Mouse (Mus musculus): ENCODE data around the gene Ooep.

Gene Ooep

GRCm38 (mm10) chr9:78378113-78378785, at the start of gene Ooep:
Gene Ooep, minus strand, starts transcription at chr9:78378725.
- in situ Hi-C loops (cut with MboI, MseI), result no loop called here

DNA sequence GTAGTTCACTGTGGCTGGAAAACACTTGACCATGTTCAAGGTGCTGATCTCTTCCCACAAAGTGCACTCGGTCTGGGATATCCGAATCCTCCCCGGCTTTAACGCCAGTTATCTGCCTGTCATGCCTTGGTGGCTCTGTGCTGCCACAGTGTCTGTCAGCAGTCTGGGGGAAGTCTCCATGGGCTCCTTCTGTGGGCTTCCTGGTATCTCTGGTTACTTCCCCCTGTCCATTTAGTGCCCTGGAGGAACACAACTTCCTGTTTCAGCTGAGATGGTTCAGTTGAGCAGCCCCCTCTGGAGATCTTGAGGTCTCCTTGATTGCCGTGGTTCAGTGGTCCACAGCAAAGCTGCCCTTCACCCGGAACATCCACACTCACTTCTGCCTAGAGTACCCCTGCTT, 49.7 kb upstream of the Ooep start:
- in situ Hi-C loops (cut with MboI, MseI), result no loop called here

- in situ Hi-C loops (cut with MboI, MseI), result no loop called here
Measured at GRCm38 (mm10) chr9:78427362-78427781, 48.8 kb upstream of the Ooep start.

GRCm38 (mm10) chr9:78401596-78401995, 23.1 kb upstream of the Ooep start:
- in situ Hi-C loops (cut with MboI, MseI), result no loop called here

- in situ Hi-C loops (cut with MboI, MseI), result no loop called here
Measured at GRCm38 (mm10) chr9:78400570-78400969, 22.0 kb upstream of the Ooep start.

- in situ Hi-C loops (cut with MboI, MseI), result no loop called here
Measured at GRCm38 (mm10) chr9:78396517-78396916, 18.0 kb upstream of the Ooep start.

- in situ Hi-C loops (cut with MboI, MseI), result no loop called here
Measured at GRCm38 (mm10) chr9:78395630-78396351, 17.3 kb upstream of the Ooep start, which contains the start of gene Ddx43. Gene Ddx43, plus strand, starts transcription at chr9:78395777.

- in situ Hi-C loops (cut with MboI, MseI), result no loop called here
Measured at GRCm38 (mm10) chr9:78395244-78395629, 16.7 kb upstream of the Ooep start.

DNA sequence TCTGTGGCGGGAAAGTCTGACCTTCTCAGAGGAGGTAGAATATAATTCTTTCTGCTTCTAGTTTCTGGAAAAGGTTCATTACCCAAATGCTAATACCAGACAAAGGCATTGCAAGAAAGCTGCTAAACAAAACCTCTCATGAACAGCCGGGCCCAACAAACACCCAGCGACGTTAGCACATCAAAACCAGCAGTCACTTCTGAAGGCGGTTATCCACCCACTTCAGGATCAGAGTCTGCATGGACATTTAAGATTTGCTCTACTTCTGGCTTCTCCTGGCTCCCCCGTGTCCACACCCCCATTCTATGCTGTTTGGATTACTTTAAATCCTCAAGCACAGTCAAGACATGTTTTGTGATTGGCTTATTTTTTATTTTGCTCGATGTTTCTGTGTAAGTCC, 16.1 kb upstream of the Ooep start:
- in situ Hi-C loops (cut with MboI, MseI), result no loop called here

- in situ Hi-C loops (cut with MboI, MseI), result no loop called here
Measured at GRCm38 (mm10) chr9:78393741-78394140, 15.2 kb upstream of the Ooep start.

DNA sequence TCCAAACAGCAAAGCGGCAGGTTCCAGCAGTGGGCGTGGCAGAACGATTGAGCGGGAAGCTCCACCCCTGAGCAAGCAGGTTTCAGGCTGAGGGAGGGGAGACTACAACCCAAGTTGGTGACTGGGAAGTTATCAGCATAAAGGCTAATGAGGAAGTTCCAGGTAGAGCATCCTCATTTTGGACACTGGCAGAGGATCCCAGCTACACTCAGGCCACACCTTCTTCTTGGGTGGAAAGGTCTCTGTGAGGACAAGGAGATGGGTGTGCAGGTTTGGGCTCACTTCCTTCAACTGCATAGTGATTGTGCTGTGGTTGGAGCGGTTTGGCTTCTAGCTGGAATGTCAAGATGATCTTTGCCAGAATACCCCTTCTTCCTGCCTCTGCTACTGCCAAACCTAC, 11.5 kb upstream of the Ooep start:
- in situ Hi-C loops (cut with MboI, MseI), result no loop called here

DNA sequence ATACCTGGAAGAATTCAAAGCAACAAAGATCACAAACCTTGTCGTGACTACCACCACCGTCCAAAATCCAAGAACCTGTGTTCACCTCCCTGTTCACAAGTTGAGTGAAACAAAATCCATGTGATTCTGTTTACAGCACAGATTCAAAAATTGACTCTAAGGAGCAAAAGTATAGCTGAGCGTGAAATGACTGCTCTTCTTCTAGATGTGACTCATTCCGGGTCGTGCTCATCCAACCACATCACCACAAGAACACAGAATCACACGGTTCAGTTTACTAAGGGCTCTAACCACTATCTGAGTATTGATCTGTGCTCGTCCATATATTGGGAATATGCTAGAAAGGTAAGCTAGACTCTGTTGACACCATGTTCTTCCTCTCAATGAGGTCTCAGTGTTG, 8.4 kb upstream of the Ooep start:
- in situ Hi-C loops (cut with MboI, MseI), result no loop called here

GRCm38 (mm10) chr9:78385893-78386292, 7.4 kb upstream of the Ooep start:
- in situ Hi-C loops (cut with MboI, MseI), result no loop called here

DNA sequence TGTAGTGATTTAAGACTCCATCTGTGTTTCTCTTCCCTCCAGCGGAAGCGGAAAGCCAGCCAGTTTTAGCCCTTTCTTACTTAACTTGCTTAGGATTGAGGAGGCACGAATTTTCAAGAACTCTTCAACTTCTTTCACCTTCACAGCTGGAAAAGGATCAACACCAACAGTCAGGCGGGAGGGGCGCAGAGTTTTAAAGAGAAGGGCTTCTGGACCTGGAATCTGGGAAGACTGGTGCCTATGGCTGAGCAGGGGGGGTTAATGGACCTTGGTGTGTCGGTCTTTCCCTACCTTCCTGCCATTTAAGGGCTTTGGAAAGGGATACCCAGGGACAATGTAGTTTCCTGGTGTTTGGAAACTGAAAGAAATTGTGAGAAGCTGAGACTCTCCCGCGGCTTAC, 979 bp downstream of the Ooep start:
- in situ Hi-C loops (cut with MboI, MseI), result no loop called here

- in situ Hi-C loops (cut with MboI, MseI), result no loop called here
Measured at GRCm38 (mm10) chr9:78375486-78375885, 3.0 kb downstream of the Ooep start.

DNA sequence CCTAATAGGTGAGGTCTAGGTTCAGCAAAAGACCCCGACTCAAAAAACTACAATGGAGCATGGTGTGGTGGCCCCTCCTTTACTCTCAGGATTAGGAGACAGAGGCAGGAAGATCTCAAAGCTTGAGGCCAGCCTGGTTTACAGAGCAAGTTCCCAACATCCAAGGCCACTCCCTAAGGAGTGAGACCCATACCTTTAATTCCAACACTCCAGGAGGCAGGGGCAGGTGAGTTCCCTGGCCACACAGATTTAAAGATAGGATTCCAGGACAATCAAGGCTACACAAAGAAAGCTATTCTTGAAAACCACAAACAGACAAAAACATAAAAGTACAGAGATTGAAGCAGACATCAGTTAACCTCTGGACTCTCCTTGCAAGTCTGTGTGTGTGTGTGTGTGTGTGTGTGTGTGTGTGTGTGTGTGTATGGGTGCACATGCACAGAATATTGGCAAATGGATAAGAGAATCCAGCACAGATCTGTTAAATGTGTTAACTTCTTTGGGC, 3.6 kb downstream of the Ooep start:
- in situ Hi-C loops (cut with MboI, MseI), result no loop called here

GRCm38 (mm10) chr9:78374397-78374796, 4.1 kb downstream of the Ooep start:
- in situ Hi-C loops (cut with MboI, MseI), result no loop called here

- in situ Hi-C loops (cut with MboI, MseI), result no loop called here
Measured at GRCm38 (mm10) chr9:78372827-78373504, 5.6 kb downstream of the Ooep start.

GRCm38 (mm10) chr9:78371441-78371840, 7.1 kb downstream of the Ooep start:
- in situ Hi-C loops (cut with MboI, MseI), result no loop called here

DNA sequence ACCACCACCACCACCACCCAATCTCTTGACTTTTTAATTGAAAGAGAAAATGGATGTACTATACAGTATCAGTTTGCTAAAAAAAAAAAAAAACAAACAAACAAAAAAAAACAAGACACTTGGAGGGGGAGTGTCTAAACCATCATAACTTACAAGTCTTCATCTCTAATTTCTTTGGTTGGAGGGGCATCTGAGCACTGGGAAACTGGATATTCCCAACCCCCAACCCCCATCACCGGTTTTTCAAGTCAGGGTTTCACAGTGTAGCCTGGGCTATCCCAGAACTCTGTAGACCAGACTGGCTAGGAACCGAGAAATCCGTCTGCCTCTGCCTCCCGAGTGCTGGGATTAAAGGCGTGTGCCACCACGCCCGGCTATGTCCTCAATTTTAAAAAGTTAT, 8.7 kb downstream of the Ooep start:
- in situ Hi-C loops (cut with MboI, MseI), result no loop called here

DNA sequence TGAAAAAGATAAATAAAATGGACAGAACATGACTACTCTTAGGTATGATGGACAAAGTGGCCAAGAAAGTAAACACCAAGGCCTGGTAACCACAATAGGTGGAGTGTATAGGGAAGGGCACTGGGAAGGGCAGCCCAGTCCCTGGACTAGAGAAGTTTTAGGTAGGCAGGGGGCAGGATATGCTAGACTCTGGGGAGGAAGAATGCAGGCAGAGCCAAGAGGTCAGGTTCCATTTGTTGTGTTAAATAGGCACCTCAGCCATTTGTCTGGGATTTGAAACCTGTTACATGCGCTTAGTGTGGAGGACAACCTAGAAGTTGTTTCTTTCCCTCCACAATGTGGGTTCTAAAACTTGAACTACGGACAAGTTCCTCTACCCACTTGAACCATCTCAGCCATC, 9.2 kb downstream of the Ooep start:
- in situ Hi-C loops (cut with MboI, MseI), result no loop called here

GRCm38 (mm10) chr9:78368671-78369293, 9.7 kb downstream of the Ooep start:
- in situ Hi-C loops (cut with MboI, MseI), result no loop called here
